Mouse (Mus musculus) heart, embryonic 16.5 days (tissue): ENCODE results near the gene St3gal3. TPM values are rescaled to one million over a fixed set of nuclear protein-coding genes. Genes with fewer than 3 reads are reported as not detected.

ENCODE experiments used
- ATAC-seq: fragments of 200-750 bp; cut with Nextera tagmentation; replicated peaks from 2 replicates; pipeline ENCODE4 v1.8.0; 2017; ENCODE audit warnings: moderate number of reproducible peaks; ENCODE audit not compliant: insufficient read depth, low FRiP score; ENCODE audit errors: extremely low read depth
- H3K27ac ChIP-seq: fragments of 300-500 bp; sonication (generic); 2 replicates; pipeline ENCODE4 v1.5.1; 2014; ENCODE audit warnings: mild to moderate bottlenecking, low read length, control low read depth, moderate library complexity
- H3K27me3 ChIP-seq: fragments of 300-500 bp; sonication (generic); 2 replicates; pipeline ENCODE4 v1.6.1; 2014; ENCODE audit warnings: low read length, mixed read lengths; ENCODE audit not compliant: control insufficient read depth, insufficient read depth
- H3K36me3 ChIP-seq: fragments of 300-500 bp; sonication (generic); 2 replicates; pipeline ENCODE4 v1.6.1; 2014; ENCODE audit not compliant: control insufficient read depth, insufficient read depth
- H3K4me1 ChIP-seq: fragments of 300-500 bp; sonication (generic); 2 replicates; pipeline ENCODE4 v1.6.1; 2014; ENCODE audit warnings: low read length, mixed read lengths; ENCODE audit not compliant: control insufficient read depth, insufficient read depth
- H3K4me2 ChIP-seq: fragments of 300-500 bp; sonication (generic); 2 replicates; pipeline ENCODE4 v1.6.1; 2014; ENCODE audit warnings: low read depth, mild to moderate bottlenecking, control low read depth, low read length
- H3K4me3 ChIP-seq: fragments of 300-500 bp; sonication (generic); 2 replicates; pipeline ENCODE4 v1.5.1; 2014; ENCODE audit warnings: mild to moderate bottlenecking, control low read depth, low read length
- H3K9ac ChIP-seq: fragments of 300-500 bp; sonication (generic); 2 replicates; pipeline ENCODE4 v1.6.1; 2014; ENCODE audit warnings: low read length, control low read depth
- H3K9me3 ChIP-seq: fragments of 300-500 bp; sonication (generic); replicated peaks from 2 replicates; pipeline ENCODE4 v1.6.1; 2016; ENCODE audit warnings: low read length; ENCODE audit not compliant: control insufficient read depth
- WGBS: fragments of 180-500 bp; shearing (Covaris S2); extraction: QIAGEN DNeasy Blood & Tissue Kit; methylation state at CpG from one replicate; pipeline ENCODE4 v1.1.7; 2014; 5-methylcytosine and 5-hydroxymethylcytosine counted together
- polyA plus RNA-seq: library from polyadenylated mRNA; unstranded; fragments of >200 nt; fragmentation: Nextera tagmentation; extraction: Ambion mirVana; gene quantifications from 2 replicates; pipeline ENCODE4 v1.2.1, GENCODE M21; 2015

Gene St3gal3
- polyA plus RNA-seq, 1 experiment from 2014 or later, result 7.8 TPM

DNA sequence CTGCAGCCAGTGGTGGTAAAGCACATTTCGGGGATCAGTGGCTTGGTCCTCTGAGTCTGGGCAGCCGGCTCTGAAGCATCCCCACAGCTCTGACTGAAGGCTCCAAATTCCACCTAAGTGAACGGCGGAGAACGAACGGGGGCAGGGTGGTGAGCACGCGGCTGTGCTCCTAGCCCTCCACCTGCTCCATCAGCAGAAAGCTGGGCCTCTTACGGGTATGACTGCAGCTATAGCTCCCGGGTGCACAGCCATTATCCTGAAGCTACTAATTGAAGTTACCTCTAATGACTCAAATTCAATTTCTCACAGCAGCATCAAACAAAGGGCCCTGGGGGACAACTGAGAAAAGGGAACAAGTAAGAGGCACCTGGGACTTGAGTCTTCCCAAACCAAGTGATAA is 12.4 kb upstream of the St3gal3 start:
- Histone ChIP-seq H3K27ac (no peak overlapping the region), H3K4me1 (peaks cover 6% of the 10 kb centered on the region; the same call in 1 of the 2 replicates), H3K4me3 (no peak overlapping the region), H3K9ac (no peak overlapping the region), H3K27me3 (no peaks in the 10 kb centered on the region), H3K4me2 (no peak overlapping the region), H3K9me3 (no peaks in the 10 kb centered on the region), H3K36me3 (peaks cover 64% of the 10 kb centered on the region)
- 89% methylated on average over 10 of the region's 10 CpGs for WGBS
- no peak for ATAC-seq

DNA sequence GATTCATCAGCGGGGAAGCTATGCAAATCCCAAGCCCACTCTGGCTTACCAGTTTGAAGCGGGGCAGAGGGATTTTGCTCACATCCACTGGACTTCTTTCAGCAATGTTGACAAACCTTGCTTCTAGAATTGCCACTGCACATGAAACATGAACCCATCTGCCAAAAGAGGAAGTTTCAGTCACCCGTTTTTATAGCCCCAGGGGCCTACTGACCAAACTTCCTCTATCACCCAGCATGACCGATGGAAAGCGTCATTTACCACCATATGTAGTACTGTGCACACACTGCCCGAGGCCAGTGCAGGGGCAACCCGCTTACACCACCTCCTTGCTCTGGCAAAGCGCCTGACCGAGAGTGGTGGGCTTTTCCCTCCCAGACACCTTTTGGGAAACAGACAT is 9.6 kb upstream of the St3gal3 start:
- H3K27me3 ChIP-seq, result no peaks in the 10 kb centered on the region
- ATAC-seq, result no peak
- H3K9ac ChIP-seq, result no peak overlapping the region
- peaks cover 79% of the 10 kb centered on the region for H3K36me3 ChIP-seq
- peaks cover under 1% of the 10 kb centered on the region for H3K4me1 ChIP-seq
- no peak overlapping the region for H3K4me2 ChIP-seq
- H3K4me3 ChIP-seq, result no peak overlapping the region
- H3K27ac ChIP-seq, result no peak overlapping the region
- H3K9me3 ChIP-seq, result no peaks in the 10 kb centered on the region
- 86% methylated on average over 9 of the region's 9 CpGs for WGBS

GRCm38 (mm10) chr4:118143679-118144078 is 9.0 kb upstream of the St3gal3 start:
- 87% methylated on average over 7 of the region's 7 CpGs for WGBS
- Histone ChIP-seq H3K9me3 (no peaks in the 10 kb centered on the region), H3K36me3 (peaks cover 82% of the 10 kb centered on the region), H3K27ac (no peak overlapping the region), H3K27me3 (no peaks in the 10 kb centered on the region), H3K4me3 (no peak overlapping the region), H3K9ac (no peak overlapping the region), H3K4me2 (no peak overlapping the region), H3K4me1 (peaks cover 7% of the 10 kb centered on the region)
- ATAC-seq, result no peak

DNA sequence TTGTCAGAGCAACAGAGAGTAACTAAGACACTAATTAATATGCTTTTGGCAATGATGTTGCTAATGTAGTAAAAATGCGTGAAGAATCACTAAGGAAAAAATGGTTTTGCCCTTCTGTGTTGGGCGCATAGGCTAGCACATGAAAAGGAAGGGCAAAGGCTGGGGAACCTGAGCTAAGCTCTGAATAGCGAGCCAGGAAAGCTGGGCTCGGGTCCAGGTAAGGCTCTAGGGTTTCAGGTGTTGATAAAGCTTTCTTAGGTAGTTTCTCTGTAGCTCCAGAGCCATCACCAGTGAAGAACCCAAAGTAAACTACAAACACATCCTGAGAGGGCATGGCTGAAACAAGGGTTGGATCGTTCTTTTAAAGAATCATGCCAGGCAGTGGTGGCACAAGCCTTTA is 6.8 kb upstream of the St3gal3 start:
- Histone ChIP-seq H3K9ac (no peak overlapping the region), H3K4me2 (no peak overlapping the region), H3K4me3 (no peak overlapping the region), H3K4me1 (peaks cover 9% of the 10 kb centered on the region), H3K36me3 (peaks cover 83% of the 10 kb centered on the region), H3K27ac (no peak overlapping the region), H3K9me3 (no peaks in the 10 kb centered on the region), H3K27me3 (no peaks in the 10 kb centered on the region)
- WGBS, result 94% methylated on average over 5 of the region's 5 CpGs
- no peak for ATAC-seq

GRCm38 (mm10) chr4:118138891-118139290 is 4.2 kb upstream of the St3gal3 start:
- Histone ChIP-seq H3K27me3 (no peaks in the 10 kb centered on the region), H3K9me3 (no peaks in the 10 kb centered on the region), H3K36me3 (peaks cover 62% of the 10 kb centered on the region), H3K9ac (no peak overlapping the region), H3K27ac (peak overlapping the region; percentile 60), H3K4me3 (no peak overlapping the region), H3K4me2 (no peak overlapping the region), H3K4me1 (peaks cover 16% of the 10 kb centered on the region)
- WGBS, result 20% methylated on average over 5 of the region's 5 CpGs
- 0 out of 2 replicates have a peak, but pooled peaks have one; percentile 12 for ATAC-seq

- peaks cover 22% of the 10 kb centered on the region for H3K4me1 ChIP-seq
- ATAC-seq, result no peak
- peaks cover 52% of the 10 kb centered on the region for H3K36me3 ChIP-seq
- 87% methylated on average over 16 of the region's 16 CpGs for whole genome bisulfite sequencing
- H3K27me3 ChIP-seq, result no peaks in the 10 kb centered on the region
- no peak overlapping the region for H3K4me2 ChIP-seq
- H3K9ac ChIP-seq, result no peak overlapping the region
- H3K9me3 ChIP-seq, result no peaks in the 10 kb centered on the region
- no peak overlapping the region for H3K4me3 ChIP-seq
- no peak overlapping the region for H3K27ac ChIP-seq
Measured at GRCm38 (mm10) chr4:118137857-118138256, 3.1 kb upstream of the St3gal3 start.

DNA sequence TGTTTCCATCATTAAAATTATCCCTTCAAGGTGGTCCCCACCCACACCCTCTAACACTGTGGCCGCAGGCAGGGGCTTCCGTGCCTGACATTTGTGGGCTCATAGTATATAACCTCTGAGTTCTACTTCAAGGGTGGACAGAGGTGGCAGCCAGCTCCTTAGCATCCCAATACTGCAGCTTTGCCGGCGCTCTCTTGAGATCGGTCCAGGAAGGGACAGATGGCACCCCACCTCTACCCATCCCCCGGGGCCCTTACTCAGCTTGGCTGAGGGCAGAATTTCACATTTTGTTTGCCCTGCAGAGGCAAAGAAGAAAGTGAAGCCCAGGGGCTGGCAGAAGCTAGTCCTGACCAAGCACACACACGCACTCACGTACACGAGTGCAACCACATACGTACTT is 2.6 kb upstream of the St3gal3 start:
- no peak overlapping the region for H3K27ac ChIP-seq
- ATAC-seq, result no peak
- no peak overlapping the region for H3K9ac ChIP-seq
- no peak overlapping the region for H3K4me2 ChIP-seq
- WGBS, result 93% methylated on average over 10 of the region's 10 CpGs
- H3K27me3 ChIP-seq, result no peaks in the 10 kb centered on the region
- peaks cover 22% of the 10 kb centered on the region for H3K4me1 ChIP-seq
- no peaks in the 10 kb centered on the region for H3K9me3 ChIP-seq
- no peak overlapping the region for H3K4me3 ChIP-seq
- peaks cover 47% of the 10 kb centered on the region for H3K36me3 ChIP-seq

- 91% methylated on average over 1 of the region's 1 CpGs for WGBS
- peak overlapping the region; percentile 72 for H3K4me3 ChIP-seq
- peak overlapping the region; percentile 79 for H3K9ac ChIP-seq
- H3K36me3 ChIP-seq, result peaks cover 32% of the 10 kb centered on the region
- H3K27ac ChIP-seq, result peak overlapping the region; percentile 77
- no peaks in the 10 kb centered on the region for H3K9me3 ChIP-seq
- H3K27me3 ChIP-seq, result no peaks in the 10 kb centered on the region
- ATAC-seq, result no peak
- H3K4me1 ChIP-seq, result peaks cover 22% of the 10 kb centered on the region
- H3K4me2 ChIP-seq, result peak overlapping the region; percentile 88
Measured at GRCm38 (mm10) chr4:118135414-118135813, 700 bp upstream of the St3gal3 start.

- Histone ChIP-seq H3K9ac (no peak overlapping the region), H3K36me3 (peaks cover 2% of the 10 kb centered on the region; the same call in 1 of the 2 replicates), H3K4me1 (peaks cover 16% of the 10 kb centered on the region), H3K27ac (no peak overlapping the region), H3K4me2 (no peak overlapping the region), H3K4me3 (no peak overlapping the region), H3K9me3 (no peaks in the 10 kb centered on the region), H3K27me3 (no peaks in the 10 kb centered on the region)
- WGBS, result 84% methylated on average over 5 of the region's 5 CpGs
- no peak for ATAC-seq
Measured at GRCm38 (mm10) chr4:118131329-118131728, 3.4 kb downstream of the St3gal3 start.
